Mouse (Mus musculus) left cerebral cortex, adult 8-10 months (tissue): ENCODE measurements at regions not wholly inside any gene's neighbourhood (a gene's known extent, or its start where the extent isn't known, plus 50 kb on each side); places are given as distances from the start of the nearest gene placed in this dataset.

Source experiments
- DNase-seq, 2 experiments: peaks; one replicate each; pipeline ENCODE4 v3.0.0; 2022; ENCODE audit warnings: low spot score in 2 of 2

DNA sequence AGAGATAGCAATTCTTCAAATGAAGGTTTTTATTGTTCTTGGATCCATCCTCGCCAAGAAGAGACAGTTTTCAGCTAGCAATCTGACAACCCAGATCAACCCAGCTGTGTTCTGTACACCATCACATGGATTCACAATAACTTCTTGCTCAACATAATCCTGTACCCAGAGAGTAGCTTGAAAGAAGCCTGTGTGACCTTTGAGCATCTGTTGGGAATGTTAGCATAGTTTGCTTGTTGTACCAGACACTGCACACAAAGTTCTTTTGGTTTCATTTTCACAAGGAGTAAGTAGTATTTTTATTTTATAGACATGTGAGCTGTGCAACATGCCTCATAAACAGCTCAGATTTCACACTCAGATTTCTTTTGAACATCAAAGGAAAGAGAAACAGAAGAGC is 136.0 kb downstream of the Gm9733 start:
- DNase-seq = no peak

DNA sequence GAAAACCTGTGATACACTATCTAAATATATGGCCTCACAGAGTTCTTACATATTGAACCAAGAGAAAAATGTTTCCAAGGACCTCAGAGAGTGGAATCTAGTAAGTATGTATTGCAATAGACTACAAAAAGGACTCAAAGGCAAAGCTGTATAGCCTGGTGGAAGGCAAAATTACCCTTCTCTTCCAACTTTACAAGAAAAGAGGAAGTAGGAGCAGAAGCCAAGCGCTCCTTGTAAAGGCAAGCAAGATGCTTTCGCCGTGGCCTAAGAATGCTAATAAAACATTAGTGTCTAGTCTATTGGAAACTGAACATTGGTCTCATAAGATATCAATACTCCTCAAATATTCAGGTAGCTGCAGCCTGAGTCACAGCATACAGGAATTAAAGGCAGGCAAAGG is 134.0 kb downstream of the Gm9733 start:
- no peak for DNase-seq

DNA sequence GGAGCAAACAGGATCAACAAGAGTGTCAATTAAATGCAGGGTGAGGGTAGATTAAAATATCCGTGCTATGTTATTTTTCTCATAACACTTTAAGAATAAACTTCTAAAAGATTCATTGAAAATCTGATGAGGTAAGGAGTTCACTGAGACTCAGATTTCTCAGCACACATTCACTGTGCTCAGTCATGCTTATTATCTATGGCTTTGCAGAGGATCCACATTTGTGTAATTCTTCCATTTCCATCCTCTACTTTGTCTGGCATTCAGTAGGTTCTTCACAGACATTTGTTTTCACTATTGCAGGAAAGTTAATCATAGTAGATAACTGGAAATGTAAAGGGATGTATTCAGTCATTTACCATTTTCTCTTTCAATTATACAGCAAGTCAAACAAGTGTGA is 131.8 kb downstream of the Gm9733 start:
- no peak for DNase-seq

DNA sequence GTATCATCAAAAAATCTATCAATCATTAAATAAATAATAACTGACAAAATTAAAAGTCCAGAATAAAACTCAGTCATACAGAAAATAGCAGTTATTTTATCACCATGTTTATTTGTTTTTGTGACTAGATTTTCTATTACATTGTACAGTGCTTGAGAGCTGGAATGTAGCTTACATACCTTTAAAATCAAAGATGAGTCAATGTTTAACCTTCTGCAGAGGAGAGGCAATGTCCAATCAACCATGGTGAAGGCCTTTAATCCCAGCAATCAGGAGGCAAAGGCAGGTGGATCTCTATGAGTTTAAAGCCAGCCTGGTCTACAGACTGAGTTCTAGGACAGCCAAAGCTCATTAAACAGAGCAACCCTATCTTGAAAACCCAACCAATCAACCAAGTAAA is 131.1 kb downstream of the Gm9733 start:
- no peak for DNase-seq

DNA sequence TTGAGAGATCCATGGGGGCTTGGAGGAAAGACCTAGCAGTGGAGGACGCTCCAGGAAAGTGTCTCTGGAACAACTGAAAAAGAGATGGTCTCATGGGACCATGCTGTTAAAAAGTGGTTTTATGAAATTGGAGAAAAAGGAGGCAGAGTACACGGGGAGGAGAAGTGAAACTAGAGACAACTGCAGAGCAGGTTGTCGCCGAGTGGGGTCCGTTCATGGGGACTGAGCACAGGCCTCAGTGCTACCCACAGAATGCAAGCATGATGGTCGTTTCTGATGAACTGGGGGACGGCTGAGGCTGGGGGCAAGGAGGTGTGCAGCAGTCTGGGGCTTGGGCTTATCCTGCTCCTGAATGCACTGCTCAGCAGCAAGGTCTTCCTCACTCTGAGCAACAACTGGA is 129.3 kb downstream of the Gm9733 start:
- no peak for DNase-seq

DNA sequence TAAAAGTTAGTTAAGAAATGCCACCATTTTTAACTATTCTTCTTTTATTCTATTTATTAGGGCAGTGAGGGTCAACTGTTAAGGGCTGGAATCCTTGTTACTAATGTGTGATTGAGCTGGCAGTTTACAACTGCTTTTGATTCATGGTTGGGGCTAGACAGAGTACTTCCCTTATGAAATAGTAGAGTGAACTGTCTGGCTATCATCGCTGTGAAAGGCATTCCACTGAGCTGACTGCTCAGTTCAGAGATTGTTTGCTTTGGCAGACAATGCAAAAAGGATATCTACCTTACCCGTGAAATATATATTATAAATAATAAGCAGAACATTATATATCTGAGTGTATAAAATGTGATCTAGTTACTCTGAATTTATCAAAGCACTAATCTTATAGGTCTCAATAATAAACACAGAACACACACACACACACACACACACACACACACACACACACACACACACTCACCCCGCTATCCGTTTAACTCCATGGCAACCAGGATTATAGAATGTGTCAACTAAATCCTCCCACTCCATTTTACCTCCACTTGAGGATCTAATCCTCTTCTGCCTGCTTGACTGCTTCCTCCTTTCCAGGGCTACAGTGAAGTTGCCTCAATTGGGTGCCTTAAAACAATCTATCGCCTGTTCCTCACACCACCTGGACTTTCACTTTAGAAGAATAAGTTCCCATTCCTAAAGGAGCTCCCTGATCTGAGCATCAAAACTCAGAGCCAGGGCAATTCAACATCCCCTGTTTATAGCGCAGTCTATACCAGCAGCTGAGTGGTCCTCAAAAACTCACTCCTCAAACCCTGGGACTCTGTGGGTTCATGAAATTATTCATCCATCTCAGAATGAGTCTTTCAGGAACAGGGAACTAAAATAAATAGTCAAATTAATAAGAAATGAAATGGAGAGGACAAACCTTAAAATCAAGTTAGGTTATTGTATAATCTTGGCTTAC is 126.6 kb downstream of the Gm9733 start:
- no peak for DNase-seq

DNA sequence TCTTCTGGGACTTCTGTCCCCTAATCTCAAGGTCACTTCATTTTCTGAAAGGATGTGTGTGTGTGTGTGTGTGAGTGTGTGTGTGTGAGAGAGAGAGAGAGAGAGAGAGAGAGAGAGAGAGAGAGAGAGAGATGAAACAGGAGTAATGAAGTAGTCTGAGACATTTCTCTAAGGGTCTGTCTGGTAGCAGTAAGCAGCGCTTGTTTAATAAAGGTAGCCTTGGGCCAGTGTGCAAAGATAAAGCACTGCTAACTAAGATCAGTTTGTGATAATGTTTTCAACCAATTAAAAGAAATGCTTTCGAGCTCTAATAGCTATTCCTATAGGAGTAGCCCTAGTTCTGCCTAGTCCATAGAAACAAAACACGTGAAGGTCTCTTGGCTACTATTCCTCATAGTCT is 119.7 kb downstream of the Gm9733 start:
- no peak for DNase-seq

DNA sequence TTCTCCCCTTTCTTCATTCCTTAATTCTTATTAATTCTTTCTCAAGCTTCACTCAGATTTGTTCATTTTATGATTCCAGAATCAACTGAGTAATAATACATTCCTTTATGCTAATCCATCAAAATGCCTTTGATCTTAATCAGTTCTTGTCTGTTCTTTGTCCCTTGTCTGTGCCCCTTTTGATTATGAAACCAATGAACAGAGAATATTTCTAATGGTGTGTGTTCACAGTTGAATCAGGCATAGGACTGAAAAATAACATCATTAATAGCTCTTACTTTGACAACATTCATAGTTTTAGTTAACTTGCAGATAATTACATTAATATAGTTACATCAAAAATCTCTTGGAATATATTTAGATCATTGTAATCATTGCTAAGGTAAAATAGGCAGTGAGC is 114.5 kb downstream of the Gm9733 start:
- no peak for DNase-seq

DNA sequence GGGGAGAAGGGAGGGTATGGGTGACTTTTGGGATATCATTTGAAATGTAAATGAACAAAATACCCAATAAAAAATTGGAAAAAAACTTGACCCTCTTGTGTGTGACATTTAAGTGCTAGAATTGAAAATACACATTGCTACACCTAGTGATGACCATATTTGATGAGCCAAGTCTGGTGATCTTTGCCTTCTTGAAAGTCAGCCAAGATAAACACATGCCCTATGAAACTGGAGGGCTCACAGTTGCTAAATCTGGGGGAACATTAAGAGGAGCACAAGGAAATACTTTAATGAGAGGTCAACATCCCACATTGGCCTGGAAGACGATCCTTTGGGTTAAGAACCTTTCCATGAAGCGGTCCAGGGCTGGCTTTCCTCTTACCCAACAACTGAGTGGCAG is 112.8 kb downstream of the Gm9733 start:
- no peak for DNase-seq

DNA sequence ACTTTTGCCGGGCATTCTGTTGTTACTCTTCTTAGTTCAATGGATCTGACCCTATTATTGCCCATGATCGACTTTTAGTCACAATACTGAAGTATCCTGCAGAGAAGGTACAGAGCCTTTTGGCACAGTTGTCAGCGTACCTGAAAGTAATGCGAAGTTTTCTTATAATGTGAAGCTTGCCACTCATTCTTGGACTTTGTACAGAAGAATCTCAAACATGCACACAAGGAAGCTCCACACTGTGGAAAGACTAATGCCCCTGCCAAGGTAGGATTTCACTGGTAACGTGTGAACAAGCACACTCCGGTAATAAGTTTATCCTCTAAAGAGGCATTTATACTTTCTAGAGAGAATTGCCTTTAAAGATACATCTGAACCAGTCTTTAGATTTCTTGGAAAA is 108.8 kb downstream of the Gm9733 start:
- no peak for DNase-seq

DNA sequence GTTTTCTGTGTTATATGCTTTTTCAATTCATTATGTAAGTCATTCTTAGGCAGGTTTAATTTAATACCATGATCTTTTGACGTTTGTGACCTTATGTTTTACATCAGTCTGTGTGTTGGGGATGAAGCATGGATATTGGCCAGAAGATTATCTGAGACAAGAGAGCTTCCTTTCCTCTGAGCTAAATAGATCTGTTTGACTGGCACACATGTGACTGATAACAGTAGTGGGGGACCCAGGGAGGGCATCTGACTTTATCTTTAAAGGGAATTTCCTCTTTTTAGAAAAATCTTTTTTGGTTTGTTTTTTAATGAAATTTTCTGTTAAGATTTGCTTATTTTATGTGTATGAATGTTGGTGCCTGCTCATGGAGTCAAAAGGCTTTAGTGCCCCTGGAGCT is 107.7 kb downstream of the Gm9733 start:
- no peak for DNase-seq

DNA sequence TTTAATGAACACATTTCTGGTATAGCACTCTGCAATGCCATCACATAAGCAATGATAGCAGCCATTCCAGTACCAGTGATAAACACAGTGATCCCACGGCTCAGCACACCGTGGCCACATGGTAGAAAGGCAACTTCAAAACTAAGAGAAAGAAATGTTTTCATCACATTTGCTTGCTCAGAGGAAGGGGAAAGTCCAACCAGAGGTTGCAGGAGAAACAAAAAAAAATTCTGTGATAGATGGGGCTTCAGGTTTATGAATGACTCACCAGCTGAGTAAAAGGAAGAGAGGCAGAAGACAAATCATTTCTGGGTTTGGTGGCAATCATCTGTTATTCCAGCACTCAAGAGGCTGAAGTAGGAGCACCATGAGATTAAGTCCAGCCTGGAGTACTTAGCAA is 103.5 kb downstream of the Gm9733 start:
- no peak for DNase-seq

DNA sequence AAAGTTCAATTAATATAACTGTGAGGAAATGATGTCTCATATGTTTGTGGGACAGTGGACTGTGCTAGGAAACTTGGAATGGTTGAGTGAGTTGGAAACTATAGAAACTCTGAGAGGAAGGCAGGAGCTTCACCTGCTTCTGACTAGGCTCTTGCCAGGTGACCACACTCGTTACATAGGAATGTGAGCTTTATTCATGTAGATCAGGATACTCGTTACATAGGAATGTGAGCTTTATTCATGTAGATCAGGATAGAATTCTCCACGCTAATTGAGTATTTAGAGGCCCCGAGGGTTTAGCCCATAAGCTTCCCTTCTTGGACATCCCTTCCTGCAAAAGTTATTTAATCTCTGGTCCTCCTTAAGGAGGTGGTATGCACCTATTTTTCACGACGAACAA is 101.9 kb downstream of the Gm9733 start:
- DNase-seq = no peak

DNA sequence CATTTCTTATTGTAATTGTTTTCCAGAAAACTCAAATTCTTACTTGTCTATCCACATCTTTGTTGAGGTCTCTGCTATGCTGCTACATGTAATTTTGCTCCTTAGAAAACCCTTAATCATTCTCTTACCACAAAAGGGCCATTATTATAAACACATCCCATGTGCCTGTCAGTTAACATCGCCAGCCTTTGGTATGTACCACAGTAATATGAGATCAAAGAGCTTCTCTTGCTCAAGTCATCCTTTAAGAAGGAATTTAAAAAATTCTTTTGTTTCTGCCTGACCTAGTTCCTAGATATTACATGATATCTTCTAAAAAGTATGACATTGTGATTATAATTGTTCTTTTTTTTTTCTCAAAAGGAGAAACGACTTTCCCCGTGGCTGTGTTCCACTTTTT is 100.7 kb downstream of the Gm9733 start:
- no peak for DNase-seq

DNA sequence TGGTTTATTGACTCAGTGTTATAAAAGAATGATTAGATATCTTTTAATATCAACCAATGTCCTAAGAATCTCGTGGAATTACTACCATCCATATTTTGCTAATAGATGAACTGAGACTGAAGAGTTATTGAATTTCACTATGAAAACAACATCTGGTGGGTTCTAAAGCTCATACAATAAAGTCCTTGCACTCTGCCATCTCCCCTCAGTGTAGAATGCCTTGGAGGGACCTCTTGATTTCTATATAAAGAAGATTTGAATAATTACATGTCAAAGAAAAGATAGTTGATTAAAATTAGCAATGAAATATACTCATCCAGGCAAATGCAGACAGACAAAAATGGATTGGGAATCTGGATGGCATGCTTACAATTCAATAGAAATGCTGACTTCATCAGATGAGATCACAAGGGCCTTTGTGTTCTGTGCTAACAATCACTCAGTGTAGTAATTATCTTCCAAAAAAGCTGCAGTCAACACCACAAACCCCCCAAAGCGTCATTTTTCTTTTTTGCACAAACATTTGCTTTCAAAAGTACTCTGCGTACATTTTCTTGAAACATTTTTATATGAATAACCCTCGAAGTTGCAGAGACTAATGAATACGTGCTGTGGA is 94.2 kb downstream of the Gm9733 start:
- no peak for DNase-seq

DNA sequence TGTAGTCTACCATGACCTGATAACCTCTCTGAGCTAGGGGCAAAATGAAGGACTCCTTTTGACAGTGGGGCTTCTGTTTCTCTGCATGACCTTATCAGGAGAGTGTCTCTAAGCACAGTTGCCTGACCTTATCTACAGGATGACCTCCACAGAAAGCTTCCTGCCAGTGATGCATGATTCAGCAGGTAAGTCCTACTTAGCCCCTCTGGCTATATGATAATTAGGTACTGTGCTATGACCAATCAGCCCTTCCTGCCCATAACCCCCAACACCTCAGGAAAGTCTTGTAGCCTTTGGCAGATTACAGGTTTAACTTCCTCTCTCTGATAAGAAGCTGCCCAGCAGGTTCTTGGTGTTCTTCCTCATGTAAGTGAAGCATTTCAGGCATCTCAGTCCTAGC is 89.7 kb downstream of the Gm9733 start:
- no peak for DNase-seq

DNA sequence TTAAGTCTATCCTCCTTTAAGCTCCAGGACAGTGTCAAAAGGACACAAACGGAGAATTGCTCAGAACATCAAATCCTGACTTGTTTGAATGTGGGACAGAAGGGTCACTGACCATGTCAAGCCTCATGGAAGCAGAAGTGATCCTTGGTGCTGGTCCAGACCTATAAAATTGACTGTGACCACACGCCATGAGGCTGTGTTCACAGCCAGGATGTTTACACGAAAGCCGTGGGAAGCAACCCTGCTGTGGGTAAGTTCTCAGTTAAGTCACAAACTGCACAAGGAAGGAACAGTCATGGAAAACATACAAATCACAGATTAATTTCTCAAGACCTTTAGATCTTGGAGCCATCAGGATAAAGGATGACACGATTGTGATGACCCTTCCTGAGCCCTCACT is 88.5 kb downstream of the Gm9733 start:
- DNase-seq = no peak

DNA sequence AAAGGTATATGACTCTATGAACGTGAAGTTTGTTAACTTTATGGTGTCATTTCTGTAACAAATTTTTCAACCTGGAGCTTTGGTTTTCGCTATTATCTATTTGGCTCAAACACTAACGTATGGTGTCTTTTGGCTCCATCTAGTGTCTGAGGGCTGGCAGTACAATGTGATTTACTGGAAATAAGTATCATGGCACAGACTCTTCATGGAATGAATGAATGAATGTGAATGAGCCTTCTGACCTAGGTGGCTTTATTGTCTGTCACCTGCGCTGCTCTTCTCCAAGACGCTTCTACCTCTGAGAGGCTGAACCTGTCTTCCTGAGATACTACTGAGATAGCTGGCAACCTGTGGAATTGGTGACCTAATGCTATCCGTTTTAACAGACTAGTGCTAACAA is 87.1 kb downstream of the Gm9733 start:
- no peak for DNase-seq
